Mouse (Mus musculus): Measurements from ENCODE around the gene Mlh1.

The Mlh1 gene

DNA sequence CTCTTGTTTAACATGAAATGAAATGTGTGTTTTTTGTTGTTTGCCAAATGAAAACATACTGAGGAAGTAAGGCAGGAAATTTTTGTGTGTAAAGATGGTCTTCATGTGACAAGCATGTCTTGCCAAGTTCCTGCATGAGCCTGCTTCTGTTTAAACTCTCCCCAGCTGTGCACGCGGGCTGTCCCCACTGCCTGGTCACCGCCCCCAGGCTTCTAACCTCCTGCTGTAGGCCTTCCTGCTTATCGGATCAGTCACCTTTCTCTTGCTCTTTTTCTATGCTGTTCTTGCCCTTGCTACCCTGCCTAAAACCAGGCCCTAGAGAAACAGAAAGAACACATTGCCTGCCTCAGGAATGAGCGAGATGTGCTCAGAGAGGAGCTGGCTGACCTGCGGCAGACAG, 58.1 kb downstream of the Mlh1 start:
- no peak for DNase-seq (ENCODE audit: low spot score)

DNA sequence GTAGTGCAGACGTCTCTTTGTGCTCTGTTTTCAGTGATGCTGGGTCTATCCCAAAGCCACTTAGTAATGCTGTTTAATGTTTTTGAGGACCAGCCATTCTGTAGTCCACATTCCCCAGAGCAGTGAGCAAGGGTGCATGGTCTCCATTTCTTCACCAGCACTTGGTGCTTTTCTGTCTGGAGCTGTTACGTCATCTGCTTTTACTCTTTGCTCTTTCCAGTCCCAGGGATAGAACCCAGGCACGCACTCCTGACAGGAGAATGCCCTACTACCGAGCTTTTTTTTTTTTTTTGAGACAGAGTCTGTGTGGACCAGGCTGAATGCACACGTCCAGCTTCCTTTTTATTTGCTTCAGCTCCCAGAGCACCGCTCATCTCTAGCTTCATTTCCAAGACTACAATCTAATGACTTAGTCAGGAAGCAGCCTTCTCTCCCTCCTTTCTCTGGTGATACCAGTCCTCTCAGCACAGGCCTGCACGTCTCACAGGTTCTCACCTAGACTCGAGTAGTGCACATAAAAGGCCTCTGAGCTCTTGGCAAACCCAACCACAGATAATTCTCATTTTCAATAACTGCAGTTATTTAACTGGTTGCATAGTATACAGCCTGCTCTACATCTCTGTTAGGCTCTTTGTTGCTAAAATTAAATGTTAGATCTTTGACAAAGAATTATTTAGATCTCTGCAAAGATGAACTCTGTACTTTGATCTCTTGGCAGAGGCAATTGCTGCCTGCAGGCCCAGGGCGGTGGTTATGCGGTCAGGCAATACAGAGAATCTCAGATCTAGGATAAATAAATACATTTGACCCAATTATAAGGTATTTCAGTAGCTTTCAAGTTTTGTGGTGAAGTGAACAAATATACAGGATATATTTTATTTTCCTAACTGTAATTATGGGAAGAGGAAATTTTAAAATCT, 60.2 kb downstream of the Mlh1 start:
- no peak for DNase-seq (ENCODE audit: low spot score)

DNA sequence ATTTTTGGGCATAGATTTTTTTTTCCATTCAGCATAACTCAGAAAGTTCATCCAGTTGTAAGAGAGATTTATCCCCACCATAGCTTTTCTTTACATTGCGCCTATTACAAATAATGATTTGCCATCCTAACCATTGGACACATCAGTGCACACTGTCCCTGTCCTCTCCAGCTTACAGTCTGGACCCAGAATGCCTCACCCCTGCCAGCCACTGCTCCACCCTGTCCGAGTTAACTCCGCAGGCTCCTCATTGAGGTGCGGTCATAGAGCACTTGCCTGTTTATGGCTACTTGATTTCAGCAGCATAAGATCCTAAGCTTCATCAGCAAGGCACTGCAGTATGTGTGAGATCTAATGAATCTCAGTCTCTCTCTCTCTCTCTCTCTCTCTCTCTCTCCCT, 61.2 kb downstream of the Mlh1 start:
- DNase-seq (ENCODE audit: low spot score) = no peak

DNA sequence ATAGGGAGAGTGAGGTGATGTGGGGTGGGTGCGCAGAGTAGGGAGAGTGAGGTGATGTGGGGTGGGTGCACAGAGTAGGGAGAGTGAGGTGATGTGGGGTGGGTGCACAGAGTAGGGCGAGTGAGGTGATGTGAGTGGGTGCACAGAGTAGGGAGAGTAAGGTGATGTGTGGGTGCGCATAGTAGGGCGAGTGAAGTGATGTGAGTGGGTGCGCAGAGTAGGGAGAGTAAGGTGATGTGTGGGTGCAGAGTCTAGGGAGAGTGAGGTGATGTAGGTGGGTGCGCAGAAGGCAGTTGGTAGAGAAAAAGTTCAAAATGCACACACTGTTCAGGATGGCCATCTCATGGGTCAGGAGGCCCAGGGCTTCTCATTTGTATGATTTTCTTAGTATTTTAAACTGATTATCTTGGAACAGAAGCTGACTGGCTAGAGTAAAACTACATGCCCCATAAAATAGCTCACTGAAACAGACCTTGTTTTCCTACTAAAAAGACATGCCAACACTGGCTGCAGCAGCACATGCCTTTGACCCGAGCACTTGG, 62.4 kb downstream of the Mlh1 start:
- no peak for DNase-seq (ENCODE audit: low spot score)

DNA sequence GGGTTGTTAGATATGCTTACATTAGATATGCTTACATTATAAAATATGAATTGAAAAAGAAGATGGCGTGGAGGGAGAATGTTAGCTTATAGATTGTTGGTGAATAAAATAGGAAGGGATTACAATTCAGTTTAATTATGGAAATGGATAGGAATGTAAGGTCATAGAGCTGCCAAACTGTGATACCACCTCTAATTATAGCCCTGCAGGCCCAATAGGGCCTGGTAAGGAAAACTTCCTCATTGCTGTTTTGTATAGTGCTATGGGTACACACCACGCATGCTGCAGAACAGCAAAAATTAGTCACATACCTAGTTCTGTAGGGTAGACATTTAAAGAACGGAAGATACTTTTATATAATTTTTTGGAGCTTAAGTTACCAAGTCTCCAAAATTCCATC, 63.4 kb downstream of the Mlh1 start:
- no peak for DNase-seq (ENCODE audit: low spot score)

DNA sequence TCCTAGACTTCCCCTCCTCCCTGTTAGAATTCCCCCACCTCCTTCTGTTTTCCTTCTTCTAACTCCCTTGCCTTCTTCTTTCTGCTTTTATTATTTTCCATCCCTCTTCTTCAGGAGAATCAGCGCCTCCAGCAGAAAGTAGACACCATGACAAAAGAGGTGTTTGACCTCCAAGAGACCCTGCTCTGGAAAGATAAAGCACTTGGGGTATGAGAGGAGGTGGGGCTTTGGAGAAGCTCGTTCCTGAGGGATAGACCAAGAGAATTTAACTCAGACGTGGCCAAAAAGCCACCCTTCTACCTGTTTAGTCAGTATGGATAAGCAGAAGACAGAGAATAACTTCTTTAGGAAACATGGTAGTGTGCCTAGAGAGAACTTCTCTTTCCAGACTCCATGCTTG, 63.9 kb downstream of the Mlh1 start:
- DNase-seq (ENCODE audit: low spot score) = no peak

DNA sequence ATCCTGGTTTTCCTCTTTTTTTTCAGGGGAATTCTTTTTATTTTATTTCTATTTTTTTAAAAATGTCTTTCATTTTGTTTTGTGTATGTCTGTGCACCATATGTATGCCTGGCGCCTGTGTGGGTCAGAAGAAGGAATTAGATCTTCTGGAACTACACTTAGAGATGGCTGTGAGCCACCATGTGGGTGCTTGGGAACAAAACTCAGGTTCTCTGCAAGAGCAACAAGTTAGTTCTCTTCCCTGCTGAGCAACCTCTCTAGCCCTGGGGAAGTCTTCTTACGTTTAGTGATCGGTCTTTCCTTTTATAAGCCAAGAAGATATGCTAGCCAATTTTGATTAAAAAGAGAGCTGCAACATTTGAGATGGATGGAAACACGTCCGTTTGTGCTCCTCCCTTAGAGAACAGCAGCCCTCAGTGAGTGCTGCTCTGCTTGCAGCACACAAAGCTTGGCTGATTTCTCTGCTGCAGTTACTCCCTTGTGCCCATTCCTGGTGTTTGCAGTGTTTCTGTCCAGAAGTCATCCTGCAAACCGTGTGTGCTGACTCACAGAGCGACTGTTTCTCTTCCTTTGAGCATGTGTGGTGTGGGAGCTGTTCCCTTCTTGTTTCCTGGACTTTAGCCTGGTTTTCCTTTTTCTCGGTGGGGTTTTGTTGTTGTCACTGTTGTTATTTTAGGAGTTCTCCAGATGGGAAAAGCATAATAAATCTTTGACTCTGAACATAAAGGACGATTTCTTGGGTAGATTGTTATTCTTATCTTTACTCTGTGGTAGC, 66.8 kb downstream of the Mlh1 start:
- DNase-seq (ENCODE audit: low spot score) = no peak

DNA sequence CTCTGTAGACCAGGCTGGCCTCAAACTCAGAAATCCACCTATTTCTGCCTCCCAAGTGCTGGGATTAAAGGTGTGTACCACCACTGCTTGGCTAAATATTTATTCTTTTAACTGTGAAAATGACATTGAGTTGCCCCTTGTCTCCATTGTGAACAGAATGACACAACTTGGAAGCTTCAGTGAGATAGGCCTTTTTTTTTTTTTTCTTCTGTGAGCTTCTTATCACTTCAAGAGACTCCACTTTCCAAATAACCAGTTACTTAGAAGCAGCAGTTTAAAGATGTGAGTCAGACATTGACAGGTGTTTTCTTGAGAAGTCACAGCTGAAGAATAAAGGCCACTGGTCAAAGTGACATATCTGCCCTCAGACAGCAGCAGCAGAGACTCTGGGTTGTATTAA, 71.4 kb downstream of the Mlh1 start:
- DNase-seq (ENCODE audit: low spot score) = no peak

DNA sequence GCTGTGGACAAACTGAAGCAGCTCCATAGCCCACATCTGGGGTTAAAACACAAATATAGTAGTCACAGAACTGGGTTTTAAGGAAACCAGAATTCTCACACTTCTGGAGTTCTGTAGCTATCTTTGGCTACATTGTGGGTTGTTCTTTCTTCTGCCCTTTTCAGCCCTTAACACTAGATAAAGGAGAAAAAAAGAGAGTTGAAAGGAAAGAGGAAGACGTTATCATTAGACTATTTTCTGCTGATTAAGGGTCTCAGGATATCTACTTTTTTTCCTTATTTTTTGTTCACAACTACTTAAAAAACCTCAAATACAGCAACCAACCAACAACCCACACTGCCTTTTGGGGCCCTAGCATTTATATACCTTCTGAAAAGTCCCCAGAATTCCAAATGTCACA, 73.3 kb downstream of the Mlh1 start:
- DNase-seq (ENCODE audit: low spot score) = no peak

DNA sequence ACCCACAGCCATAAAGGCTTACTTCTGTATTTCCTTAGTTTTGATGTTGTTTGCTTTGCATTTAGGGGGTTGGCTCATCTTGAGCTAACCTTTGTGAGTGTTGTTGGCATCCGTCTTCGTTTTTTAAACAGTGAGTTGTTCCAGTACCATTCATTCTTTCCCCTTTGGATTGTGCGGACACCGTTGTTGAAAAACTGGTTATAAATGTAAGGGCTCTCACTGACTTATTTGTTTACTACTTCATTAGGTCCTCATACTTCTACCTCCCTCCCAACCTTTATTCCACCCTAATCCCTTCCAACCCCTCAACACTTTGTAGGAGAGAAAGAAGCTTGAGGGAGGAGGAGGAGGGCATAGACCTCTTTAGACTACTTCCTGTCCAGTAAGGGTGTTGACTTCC, 73.9 kb downstream of the Mlh1 start:
- no peak for DNase-seq (ENCODE audit: low spot score)

DNA sequence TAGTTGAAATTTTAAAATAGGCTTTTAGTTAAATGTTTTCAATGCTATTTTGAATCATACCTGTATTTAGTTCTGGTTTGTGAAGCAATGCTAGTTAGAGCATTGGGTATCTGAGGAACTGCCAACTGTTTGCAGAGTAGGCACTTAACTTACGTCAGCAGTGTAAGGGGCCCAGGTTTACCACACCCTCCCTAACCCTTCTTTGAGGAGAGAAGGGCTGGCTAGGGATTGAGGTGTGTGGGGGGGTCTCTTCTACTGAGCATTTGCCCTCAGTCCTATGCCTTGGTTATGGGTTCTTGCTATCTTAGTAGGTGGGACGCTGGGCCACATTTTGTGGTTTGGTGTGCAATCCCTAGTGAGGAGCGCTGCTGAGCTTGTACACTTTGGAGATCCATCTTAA, 74.5 kb downstream of the Mlh1 start:
- DNase-seq (ENCODE audit: low spot score) = no peak

DNA sequence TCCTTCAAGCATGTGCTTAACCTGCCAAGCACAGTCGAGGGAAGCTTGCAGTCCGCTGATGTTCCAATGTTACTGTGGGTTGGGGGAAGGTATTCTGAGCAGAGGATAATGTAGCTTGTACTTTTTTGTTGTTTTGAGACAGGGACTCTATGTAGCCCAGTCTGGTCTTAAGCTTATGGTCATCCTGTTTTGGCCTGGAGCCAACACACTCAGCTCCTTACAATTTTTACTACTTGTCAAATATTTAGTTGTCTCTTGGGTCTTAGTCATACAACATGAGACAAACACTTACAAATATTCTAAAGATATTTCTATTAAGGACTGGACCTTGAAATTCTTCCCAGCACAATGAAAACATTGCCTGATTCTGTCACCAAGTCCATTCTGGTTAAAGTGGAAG, 78.4 kb downstream of the Mlh1 start:
- DNase-seq (ENCODE audit: low spot score) = no peak

DNA sequence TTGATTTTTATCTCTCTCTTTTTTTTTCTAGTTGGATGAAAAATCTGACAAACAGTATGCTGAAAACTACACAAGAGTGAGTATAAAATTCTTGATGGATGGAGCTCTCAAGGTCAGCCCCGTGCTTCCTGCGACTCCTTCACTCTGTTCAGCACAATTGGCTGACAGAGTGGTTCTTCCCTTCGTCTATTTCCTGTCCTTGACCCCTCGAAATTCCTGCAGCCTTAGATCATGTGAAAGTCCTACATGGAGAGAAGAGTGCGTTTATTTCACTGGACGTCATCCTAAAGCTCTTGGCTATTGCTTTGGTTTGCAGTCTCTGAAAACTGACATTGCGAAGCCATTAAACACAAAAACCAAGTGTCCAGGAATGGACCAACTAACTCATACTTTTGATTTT, 82.9 kb downstream of the Mlh1 start:
- no peak for DNase-seq (ENCODE audit: low spot score)

DNA sequence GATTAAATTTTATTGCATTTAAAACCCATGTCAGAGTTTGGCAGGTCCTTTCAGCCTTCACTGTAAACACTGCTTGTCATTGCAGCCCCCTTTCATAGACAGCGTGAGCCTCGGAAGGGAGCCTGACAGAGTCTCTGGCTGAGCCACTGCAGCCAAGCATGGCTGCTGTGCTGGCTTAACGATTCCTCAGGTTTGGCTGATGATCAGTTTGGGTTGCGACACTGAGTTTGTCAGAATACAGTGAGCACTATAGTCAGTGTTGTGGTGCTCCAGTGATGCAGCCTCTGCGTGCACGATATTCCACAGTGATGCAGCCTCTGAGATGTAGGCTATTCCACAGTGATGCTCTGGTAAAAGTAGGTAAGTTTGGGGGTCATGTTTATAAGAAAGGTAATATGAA, 84.7 kb downstream of the Mlh1 start:
- no peak for DNase-seq (ENCODE audit: low spot score)

DNA sequence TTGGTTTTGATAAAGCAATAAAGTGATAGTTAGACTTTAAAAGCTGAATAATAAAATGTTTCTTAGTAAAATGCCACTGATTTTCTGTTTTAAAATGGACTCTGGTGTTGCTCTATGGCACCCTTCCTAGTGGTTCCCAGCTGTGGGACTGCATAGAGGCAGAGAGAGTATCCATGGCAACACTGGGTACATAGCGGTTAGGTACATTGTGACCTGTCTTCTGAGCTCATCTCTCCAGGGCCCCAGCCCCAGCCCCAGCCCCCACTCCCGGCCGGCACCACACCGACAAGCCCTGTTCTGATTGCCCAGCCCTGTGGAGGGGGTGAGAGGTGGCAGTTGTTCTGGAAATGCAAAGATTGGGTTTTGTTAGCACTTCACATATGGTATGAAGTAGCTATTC, 86.7 kb downstream of the Mlh1 start:
- DNase-seq (ENCODE audit: low spot score) = no peak

DNA sequence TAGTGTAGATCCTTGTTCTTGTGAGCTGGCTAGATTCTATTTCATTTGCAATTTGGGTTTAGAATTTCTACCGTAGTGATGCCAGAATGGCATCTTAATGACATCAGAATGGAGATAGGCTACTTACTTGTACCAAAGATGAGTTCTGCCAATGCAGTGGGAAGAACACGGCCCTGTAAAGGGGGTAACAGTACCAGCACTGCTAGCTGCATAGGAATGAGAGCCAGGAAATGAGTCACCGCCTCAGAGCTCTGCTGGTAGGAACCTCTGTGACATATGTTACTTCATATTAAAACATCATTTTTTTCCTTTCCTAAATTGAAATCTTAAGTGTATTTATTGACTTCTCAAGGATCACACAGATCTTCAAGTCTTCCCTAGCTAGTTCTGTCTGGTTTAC, 89.4 kb downstream of the Mlh1 start:
- no peak for DNase-seq (ENCODE audit: low spot score)

DNA sequence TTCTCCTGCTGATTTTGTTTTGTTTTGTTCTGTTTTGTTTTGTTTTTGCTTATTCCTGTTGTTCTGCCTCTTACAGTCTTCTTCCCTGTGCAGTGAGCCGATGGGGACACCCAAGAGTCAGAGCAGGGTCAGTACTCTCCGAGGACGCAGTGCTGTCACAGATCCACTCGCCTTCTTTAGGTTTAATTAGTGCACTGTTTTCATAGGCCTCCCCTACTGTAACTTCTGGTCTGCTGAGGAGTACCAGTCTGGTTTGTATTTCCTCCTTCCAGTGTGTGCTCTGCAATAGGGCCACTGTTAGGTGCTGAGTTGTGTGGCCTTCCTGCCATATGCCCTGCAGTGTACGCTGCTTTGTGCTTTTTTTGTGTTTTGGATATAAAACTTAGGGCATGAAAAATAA, 92.6 kb downstream of the Mlh1 start:
- no peak for DNase-seq (ENCODE audit: low spot score)
